Mouse (Mus musculus) spleen, adult 2 months (tissue): ENCODE results near the gene Cpsf4.

Experiments used
- CTCF ChIP-seq: fragments of 200-500 bp; IDR thresholded peaks from 2 replicates; pipeline ENCODE4 v1.5.1; 2011; ENCODE audit warnings: mild to moderate bottlenecking, inconsistent platforms; ENCODE audit not compliant: insufficient read depth, insufficient read length, insufficient replicate concordance; ENCODE audit errors: extremely low read depth
- POLR2A ChIP-seq: fragments of 200-500 bp; IDR thresholded peaks from 2 replicates; pipeline ENCODE4 v1.6.1; 2011; ENCODE audit warnings: low read depth, low read length, inconsistent platforms

DNA sequence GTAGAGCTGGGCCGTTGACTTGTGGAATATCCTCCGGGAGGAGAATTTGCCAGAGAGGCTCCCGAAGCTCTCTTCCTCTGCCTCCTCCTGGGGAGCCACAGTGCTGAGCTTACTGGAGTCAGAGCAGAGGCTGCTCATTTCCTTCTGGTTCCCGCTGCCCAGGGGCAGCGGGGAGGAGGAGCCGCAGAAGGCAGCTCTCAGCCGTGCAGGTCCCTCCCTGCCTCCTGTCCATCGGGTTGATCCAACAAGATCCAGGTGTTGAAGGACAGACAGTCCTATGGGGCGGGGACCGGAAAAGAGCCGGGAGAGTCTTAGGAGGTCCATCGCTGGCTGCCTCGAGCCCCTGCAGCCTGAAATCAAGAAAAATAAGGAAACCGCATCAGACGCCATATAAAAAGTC lies 1.8 kb upstream of the Cpsf4 start:
- TF ChIP-seq CTCF (no peak), POLR2A (no peak)
